Mouse (Mus musculus) forebrain, embryonic 10.5 days (tissue): Measurements from ENCODE around the gene Eif5b. TPM values are rescaled to one million over a fixed set of nuclear protein-coding genes. Genes with fewer than 3 reads are reported as not detected.
"Not testable (repeated sequence)": the region's sequence is repeated elsewhere in the genome, so short reads cannot be mapped to it uniquely, and the experiment has no call there.

Experiments
- DNase-seq: peaks from one replicate; pipeline ENCODE4 v3.0.0-alpha.2; 2017; ENCODE audit warnings: low spot score; ENCODE audit errors: extremely low spot score
- H3K27ac ChIP-seq: fragments of 300-500 bp; sonication (generic); 2 replicates; pipeline ENCODE4 v1.5.1; 2016; ENCODE audit warnings: mild to moderate bottlenecking
- H3K27me3 ChIP-seq: fragments of 300-500 bp; sonication (generic); 2 replicates; pipeline ENCODE4 v1.6.1; 2016; ENCODE audit warnings: mild to moderate bottlenecking; ENCODE audit not compliant: poor library complexity, severe bottlenecking
- H3K36me3 ChIP-seq: fragments of 300-500 bp; sonication (generic); replicated peaks from 2 replicates; pipeline ENCODE4 v1.6.1; 2016; ENCODE audit warnings: mild to moderate bottlenecking, moderate library complexity
- H3K4me1 ChIP-seq: fragments of 300-500 bp; sonication (generic); 2 replicates; pipeline ENCODE4 v1.6.1; 2016
- H3K4me3 ChIP-seq: fragments of 300-500 bp; sonication (generic); 2 replicates; pipeline ENCODE4 v1.5.1; 2016; ENCODE audit warnings: mild to moderate bottlenecking, moderate library complexity
- H3K9me3 ChIP-seq: fragments of 300-500 bp; sonication (generic); 2 replicates; pipeline ENCODE4 v1.6.1; 2016; ENCODE audit warnings: mild to moderate bottlenecking, moderate library complexity
- WGBS: fragments of 180-500 bp; shearing (Covaris S2); methylation state at CpG from one replicate; pipeline ENCODE4 v1.1.7; 2016; 5-methylcytosine and 5-hydroxymethylcytosine counted together
- polyA plus RNA-seq: library from polyadenylated mRNA; unstranded; fragments of >200 nt; fragmentation: Nextera tagmentation; extraction: Ambion mirVana; gene quantifications from 2 replicates; pipeline ENCODE4 v1.2.1, GENCODE M21; 2016

Eif5b gene
- polyA plus RNA-seq, 1 experiment from 2014 or later = 28.5 TPM

DNA sequence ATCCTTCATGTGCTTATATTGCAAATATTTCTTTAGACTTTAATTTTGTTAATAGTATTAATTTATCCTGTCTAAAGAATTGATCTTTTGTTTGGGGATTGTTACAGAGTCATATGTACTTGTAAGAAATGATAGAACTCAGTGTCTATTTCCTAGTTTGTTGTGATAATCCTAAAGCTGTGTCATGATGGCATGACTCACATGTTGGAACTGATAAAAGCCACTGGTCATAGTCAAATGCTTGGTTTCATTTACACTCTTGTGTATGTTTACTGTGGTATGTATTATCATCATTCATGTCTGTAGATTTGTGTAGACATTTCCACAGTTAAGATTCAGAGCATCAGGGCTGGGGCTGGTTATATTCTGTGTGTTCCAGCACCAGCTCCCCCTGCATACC is 14.7 kb downstream of the Eif5b start:
- Histone ChIP-seq H3K27ac (no peak overlapping the region), H3K27me3 (no peaks in the 10 kb centered on the region), H3K9me3 (no peaks in the 10 kb centered on the region), H3K36me3 (no peaks in the 10 kb centered on the region), H3K4me1 (no peaks in the 10 kb centered on the region), H3K4me3 (no peak overlapping the region)
- no peak for DNase-seq

DNA sequence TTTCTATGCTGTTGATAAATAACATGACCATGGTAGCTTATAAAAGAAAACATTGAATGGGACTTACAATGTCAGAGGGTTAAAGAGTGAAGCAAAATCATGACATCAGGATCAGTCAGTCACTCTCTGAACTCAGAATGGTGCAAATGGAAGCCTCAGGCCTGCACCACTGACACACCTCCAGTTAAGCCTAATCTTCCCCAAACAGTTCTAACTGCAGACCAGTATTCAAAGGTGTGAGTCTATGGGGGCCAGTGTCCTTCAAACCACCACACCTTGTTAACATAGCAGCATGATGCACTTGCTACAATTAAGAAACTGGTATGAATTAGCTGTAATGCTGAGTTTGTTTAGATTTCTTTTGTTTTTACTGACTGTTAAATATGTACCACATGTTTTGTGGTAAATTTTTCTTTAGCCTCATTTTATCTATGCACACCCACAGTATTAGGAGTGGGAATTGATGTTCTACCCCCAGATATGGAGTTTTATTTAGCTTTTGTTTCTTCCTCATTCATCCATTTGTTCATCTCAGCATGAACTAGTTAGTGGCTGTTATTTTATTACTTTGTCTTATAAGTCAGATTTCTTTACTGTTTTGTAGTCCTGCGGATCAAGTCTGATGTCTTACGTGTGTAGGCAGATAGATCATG is 16.9 kb downstream of the Eif5b start:
- H3K36me3 ChIP-seq = peaks cover 22% of the 10 kb centered on the region
- H3K9me3 ChIP-seq = no peaks in the 10 kb centered on the region
- no peak overlapping the region for H3K27ac ChIP-seq
- H3K4me1 ChIP-seq = no peaks in the 10 kb centered on the region
- H3K27me3 ChIP-seq = no peaks in the 10 kb centered on the region
- no peak overlapping the region for H3K4me3 ChIP-seq
- DNase-seq = no peak
- WGBS = 92% methylated on average over 2 of the region's 2 CpGs

DNA sequence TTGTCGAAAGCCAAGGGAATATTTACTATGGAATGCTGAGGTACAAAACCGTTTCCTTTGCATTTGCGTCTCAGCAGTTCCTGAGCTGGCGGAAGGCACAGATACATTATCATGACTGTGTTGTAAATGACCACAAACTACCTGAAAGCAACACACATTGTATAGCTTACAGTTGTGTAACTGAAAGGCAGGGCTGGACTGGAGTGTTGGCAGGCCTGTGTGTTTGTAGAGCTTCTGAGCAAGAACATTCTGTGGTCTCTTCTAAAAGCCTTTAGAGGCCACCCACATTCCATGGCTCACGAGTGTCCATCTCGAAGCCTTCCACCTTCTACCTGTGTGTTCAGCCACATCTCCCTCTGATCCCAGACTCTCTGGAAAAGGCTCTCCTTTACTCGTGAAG is 29.5 kb downstream of the Eif5b start:
- H3K27me3 ChIP-seq = no peaks in the 10 kb centered on the region
- WGBS = 92% methylated on average over 7 of the region's 7 CpGs
- H3K36me3 ChIP-seq = peaks cover 58% of the 10 kb centered on the region
- H3K27ac ChIP-seq = no peak overlapping the region
- H3K9me3 ChIP-seq = no peaks in the 10 kb centered on the region
- H3K4me1 ChIP-seq = no peaks in the 10 kb centered on the region
- H3K4me3 ChIP-seq = no peak overlapping the region
- DNase-seq = no peak

DNA sequence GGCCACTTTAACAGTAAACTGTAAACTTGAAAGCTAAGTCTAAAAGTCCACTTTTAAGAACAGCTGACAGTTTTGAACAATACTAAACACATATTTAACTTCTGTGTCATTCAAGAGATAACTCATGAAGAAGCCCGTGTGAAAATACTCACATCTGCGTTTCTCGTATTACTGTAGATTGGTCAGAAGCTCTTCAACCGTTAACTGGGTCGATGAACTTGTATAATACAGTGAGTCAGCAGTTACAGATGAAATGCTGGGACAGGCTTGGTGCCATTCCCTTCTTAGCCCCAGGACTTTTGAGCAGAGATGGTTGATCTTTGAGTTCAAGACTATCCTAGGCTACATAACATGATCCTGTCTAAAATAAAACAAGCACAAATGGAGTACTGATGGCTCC is 33.6 kb downstream of the Eif5b start:
- Histone ChIP-seq H3K27me3 (no peaks in the 10 kb centered on the region), H3K4me1 (no peaks in the 10 kb centered on the region), H3K36me3 (peaks cover 69% of the 10 kb centered on the region), H3K4me3 (no peak overlapping the region), H3K9me3 (no peaks in the 10 kb centered on the region), H3K27ac (no peak overlapping the region)
- 94% methylated on average over 5 of the region's 5 CpGs for WGBS
- no peak for DNase-seq

DNA sequence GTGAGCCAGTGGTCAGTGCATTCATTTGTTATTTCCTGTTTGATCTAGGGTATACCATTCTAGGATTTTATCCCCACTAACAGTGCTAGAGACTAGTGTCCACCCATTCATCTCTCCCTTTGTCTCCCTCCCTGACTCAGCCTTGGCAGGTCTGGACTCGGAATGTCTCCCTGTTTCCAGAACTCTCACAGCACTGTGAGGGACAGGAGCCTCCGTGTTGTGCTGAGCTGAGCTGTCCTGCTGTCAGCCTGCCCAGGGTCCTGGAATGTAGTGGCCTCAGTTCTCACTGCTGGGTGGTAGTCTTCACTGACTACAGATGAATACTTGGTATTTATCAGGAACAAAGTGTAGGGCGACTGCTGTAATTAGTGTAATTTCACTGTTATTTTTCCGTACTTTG is 37.7 kb downstream of the Eif5b start:
- DNase-seq = no peak
- Histone ChIP-seq H3K27ac (no peak overlapping the region), H3K36me3 (peaks cover 90% of the 10 kb centered on the region), H3K9me3 (no peaks in the 10 kb centered on the region), H3K27me3 (no peaks in the 10 kb centered on the region), H3K4me3 (no peak overlapping the region), H3K4me1 (no peaks in the 10 kb centered on the region)
- 94% methylated on average over 4 of the region's 4 CpGs for WGBS

DNA sequence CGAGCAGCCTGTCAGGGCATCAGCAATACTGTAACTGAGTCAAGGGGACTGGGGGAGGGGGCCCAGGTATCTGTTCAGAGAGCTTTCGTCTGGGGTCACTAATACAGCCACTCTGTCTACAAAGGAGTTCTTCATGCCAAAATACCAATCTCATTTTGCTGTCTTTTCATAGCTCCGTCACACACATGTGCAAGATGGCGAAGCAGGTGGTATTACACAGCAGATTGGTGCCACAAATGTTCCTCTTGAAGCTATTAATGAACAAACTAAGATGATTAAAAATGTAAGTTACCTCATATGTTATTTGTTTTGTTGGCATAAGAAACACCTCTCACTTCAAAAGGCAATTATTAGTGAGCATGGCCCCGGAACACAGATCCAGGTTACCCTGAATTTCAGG is 39.6 kb downstream of the Eif5b start:
- no peaks in the 10 kb centered on the region for H3K9me3 ChIP-seq
- H3K36me3 ChIP-seq = peaks cover 98% of the 10 kb centered on the region
- no peaks in the 10 kb centered on the region for H3K4me1 ChIP-seq
- 91% methylated on average over 5 of the region's 5 CpGs for WGBS
- H3K27me3 ChIP-seq = no peaks in the 10 kb centered on the region
- no peak for DNase-seq
- H3K27ac ChIP-seq = no peak overlapping the region
- H3K4me3 ChIP-seq = no peak overlapping the region

DNA sequence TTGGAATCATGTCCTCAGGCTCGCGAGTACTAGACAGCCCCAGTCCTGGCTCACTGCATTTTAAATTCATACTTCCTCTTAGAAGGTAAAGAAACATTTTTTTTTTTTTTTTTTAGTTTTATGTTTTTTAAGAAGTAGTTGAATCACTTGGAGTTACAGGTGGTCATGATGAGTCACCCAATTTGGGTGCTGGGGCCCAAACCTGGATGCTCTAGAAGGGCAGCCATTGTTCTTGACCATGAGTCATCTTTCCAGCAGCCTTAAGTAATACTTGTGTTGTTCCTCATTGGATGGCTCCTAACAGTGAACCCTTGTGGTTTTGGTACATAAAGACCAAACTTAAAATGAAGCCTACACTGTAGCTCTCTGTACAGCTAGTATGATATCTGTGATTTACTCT is 41.1 kb downstream of the Eif5b start:
- DNase-seq = no peak
- no peak overlapping the region for H3K27ac ChIP-seq
- H3K4me3 ChIP-seq = no peak overlapping the region
- H3K4me1 ChIP-seq = no peaks in the 10 kb centered on the region
- no peaks in the 10 kb centered on the region for H3K27me3 ChIP-seq
- peaks cover 96% of the 10 kb centered on the region for H3K36me3 ChIP-seq
- 97% methylated on average over 2 of the region's 2 CpGs for WGBS
- no peaks in the 10 kb centered on the region for H3K9me3 ChIP-seq

DNA sequence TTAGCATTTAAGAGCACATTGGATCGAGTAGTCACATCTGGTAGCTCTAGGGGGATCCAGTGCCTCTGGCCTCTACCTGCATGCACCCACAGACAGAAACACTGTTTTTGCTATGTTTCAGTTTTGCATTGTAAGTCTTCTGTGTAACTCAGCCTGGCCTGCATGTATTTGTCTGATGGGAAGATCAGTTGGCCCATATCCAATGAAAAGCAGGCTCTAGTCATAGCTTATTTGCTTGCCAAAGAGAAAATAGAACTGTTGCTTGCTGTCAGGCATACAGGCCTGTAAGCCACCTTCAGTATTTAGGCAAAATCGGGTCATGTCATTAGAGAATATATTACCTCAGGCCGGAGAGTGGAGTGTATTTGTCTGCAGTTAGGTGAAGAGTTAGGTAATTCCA is 50.3 kb downstream of the Eif5b start:
- H3K27ac ChIP-seq = no peak overlapping the region
- no peak for DNase-seq
- WGBS = 93% methylated on average over 3 of the region's 3 CpGs
- no peak overlapping the region for H3K4me3 ChIP-seq
- H3K9me3 ChIP-seq = no peaks in the 10 kb centered on the region
- no peaks in the 10 kb centered on the region for H3K27me3 ChIP-seq
- peaks cover 97% of the 10 kb centered on the region for H3K36me3 ChIP-seq
- H3K4me1 ChIP-seq = no peaks in the 10 kb centered on the region

DNA sequence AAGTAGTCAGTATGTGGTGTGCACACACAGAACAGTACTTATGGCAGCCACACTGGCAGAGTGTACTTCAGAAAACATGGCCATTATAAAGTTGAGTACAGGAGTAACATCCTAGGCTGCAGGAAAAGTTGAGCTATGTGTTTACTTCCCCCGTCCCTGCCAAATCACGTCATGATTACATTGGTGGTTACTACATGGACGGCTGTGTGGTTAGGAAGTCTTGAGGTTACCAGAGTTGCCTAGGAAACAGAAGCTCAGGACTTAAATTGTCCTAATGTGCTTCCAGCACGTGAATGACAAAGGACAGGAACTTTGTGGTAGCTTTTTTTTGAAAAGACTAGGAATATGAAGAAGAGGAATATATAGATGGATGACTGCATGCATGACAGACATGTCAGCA is 51.8 kb downstream of the Eif5b start:
- no peaks in the 10 kb centered on the region for H3K27me3 ChIP-seq
- H3K4me3 ChIP-seq = no peak overlapping the region
- WGBS = 87% methylated on average over 4 of the region's 4 CpGs
- H3K36me3 ChIP-seq = peaks cover 100% of the 10 kb centered on the region
- DNase-seq = no peak
- H3K9me3 ChIP-seq = no peaks in the 10 kb centered on the region
- no peak overlapping the region for H3K27ac ChIP-seq
- H3K4me1 ChIP-seq = no peaks in the 10 kb centered on the region

DNA sequence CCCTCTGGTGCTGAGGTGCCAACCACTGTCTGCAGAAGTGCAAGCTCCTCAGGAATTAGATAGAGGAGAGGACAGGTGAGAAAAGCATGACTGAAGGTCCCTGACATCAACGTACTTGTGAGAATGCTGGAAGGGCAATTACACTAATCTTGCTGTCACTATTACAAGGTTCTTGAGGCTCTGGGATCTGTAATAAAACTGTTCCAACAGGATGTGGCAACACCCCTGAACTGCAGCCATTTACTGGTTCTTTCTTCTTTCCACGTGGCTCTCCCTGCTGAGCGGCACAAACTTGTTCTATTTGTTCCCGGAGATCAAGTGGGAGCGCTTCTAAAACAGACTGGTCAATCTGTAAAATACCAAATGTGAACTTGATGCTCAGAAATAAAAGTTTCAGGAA is 57.4 kb downstream of the Eif5b start:
- Histone ChIP-seq H3K9me3 (no peaks in the 10 kb centered on the region), H3K4me1 (no peaks in the 10 kb centered on the region), H3K4me3 (no peak overlapping the region), H3K36me3 (peaks cover 97% of the 10 kb centered on the region), H3K27ac (no peak overlapping the region), H3K27me3 (no peaks in the 10 kb centered on the region)
- WGBS = 92% methylated on average over 5 of the region's 5 CpGs
- no peak for DNase-seq

DNA sequence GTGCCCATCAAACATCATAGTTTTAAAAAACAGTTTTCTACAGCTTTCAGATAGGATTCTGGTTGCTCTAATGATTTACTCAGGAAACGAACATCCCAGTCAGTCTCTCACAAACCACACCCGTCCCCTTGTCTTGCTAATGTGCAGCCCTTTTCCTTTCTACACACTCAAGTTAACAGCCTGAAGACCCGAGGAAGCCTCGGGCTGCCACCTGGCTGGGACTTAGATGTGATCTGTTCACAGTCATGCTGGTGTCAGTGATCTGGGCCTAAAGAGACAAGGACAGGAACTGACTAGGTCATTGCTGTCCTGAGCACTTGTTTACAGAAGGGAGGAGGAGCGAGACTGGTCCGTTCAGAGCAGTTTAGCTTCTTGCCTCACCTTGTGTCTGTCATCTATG is 60.6 kb downstream of the Eif5b start:
- no peaks in the 10 kb centered on the region for H3K27me3 ChIP-seq
- H3K4me1 ChIP-seq = no peaks in the 10 kb centered on the region
- H3K27ac ChIP-seq = no peak overlapping the region
- H3K36me3 ChIP-seq = peaks cover 94% of the 10 kb centered on the region
- WGBS = 88% methylated on average over 6 of the region's 6 CpGs
- no peak overlapping the region for H3K4me3 ChIP-seq
- no peaks in the 10 kb centered on the region for H3K9me3 ChIP-seq
- no peak for DNase-seq

DNA sequence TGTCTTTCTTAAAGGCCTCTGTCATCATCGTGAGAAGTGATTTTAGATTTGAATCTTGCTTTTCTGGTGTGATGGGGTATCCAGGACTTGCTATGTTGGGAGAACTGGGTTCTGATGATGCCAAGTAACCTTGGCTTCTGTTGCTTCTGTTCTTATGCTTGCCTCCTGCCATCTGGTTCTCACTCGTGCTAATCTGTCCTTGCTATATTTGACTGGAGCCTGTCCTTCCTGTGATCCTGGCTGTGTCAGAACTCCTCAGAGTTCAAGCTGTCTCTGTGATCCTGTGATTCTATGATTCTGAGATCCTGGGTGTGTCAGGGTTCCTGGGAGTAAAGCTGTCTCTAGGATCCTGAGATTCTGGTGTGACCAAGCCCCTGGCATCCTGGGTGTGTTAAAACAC is 64.3 kb downstream of the Eif5b start:
- H3K9me3 ChIP-seq, H3K4me3 ChIP-seq, DNase-seq, H3K27ac ChIP-seq, H3K4me1 ChIP-seq, H3K27me3 ChIP-seq: not testable (repeated sequence)
- WGBS = 94% methylated on average over 2 of the region's 2 CpGs
- peaks cover 94% of the 10 kb centered on the region for H3K36me3 ChIP-seq

DNA sequence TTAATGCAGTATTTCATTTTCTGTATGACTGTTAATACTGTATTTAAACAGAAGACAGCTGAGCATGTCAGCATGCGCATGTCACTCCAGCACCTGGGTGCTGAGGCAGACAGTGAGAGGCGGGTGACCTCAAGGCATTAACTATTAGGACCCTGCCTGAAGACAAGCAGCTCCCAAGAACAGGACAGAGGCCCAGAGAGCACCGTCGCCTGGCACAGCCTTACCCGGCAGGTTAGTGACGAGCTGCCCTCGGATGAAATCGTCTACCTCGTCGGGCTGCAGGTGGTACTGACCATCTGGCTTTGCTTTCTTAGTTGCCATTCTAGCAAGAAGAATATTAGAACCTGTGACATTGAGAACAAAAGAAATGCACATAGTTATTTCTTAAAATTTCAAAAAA is 69.5 kb downstream of the Eif5b start:
- Histone ChIP-seq H3K36me3 (peaks cover 90% of the 10 kb centered on the region), H3K4me1 (no peaks in the 10 kb centered on the region), H3K27me3 (no peaks in the 10 kb centered on the region), H3K9me3 (no peaks in the 10 kb centered on the region), H3K4me3 (no peak overlapping the region), H3K27ac (no peak overlapping the region)
- WGBS = 94% methylated on average over 10 of the region's 10 CpGs
- no peak for DNase-seq

DNA sequence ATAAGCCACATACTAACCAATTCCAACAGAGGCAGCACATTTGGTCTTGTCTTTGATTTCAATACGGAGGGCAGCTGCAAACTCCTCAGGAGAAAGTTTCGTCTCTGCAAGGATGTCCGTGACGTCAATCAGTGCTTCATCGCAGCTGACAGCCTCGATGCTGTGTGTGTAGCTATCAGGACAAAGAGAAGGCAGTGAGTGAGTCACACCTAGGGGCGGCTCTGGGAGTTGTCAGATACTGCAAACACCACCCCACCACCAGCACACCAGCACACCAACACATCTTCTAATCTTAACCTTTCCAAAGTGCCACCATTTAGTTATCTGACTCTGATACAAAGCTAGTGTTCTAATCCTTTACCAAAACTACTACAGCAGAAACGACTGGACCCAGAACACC is 73.5 kb downstream of the Eif5b start:
- no peaks in the 10 kb centered on the region for H3K27me3 ChIP-seq
- peaks cover 89% of the 10 kb centered on the region for H3K36me3 ChIP-seq
- H3K4me1 ChIP-seq = no peaks in the 10 kb centered on the region
- no peak for DNase-seq
- H3K4me3 ChIP-seq = no peak overlapping the region
- no peaks in the 10 kb centered on the region for H3K9me3 ChIP-seq
- WGBS = 92% methylated on average over 8 of the region's 8 CpGs
- no peak overlapping the region for H3K27ac ChIP-seq
